Mouse (Mus musculus): ENCODE data around the gene Gm44805.

Gm44805 gene

DNA sequence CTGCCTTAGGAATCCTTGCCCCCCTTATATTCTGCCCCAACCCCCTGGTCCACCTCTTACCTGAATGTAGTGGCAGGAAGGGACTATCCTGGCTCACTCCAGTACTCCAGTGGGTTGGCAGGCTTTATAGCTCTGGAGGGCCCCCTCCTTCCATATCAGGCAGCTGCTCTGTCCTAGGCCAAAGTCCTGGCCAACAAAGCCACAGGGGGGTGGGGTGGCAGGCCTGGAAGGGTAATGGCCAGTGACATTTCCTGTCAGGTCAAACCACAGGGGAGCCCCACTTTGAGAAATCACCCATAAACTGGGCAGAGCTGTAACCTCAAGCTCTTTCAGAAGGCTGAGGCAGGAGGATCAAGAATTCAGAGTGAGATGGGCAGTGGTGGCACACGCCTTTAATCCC is 4.6 kb downstream of the Gm44805 start:
- DNase-seq (ENCODE audit: low read depth) = no peak

- no peak for DNase-seq (ENCODE audit: low read depth)
Observed at GRCm38 (mm10) chr7:19675824-19676223, 5.4 kb downstream of the Gm44805 start.

DNA sequence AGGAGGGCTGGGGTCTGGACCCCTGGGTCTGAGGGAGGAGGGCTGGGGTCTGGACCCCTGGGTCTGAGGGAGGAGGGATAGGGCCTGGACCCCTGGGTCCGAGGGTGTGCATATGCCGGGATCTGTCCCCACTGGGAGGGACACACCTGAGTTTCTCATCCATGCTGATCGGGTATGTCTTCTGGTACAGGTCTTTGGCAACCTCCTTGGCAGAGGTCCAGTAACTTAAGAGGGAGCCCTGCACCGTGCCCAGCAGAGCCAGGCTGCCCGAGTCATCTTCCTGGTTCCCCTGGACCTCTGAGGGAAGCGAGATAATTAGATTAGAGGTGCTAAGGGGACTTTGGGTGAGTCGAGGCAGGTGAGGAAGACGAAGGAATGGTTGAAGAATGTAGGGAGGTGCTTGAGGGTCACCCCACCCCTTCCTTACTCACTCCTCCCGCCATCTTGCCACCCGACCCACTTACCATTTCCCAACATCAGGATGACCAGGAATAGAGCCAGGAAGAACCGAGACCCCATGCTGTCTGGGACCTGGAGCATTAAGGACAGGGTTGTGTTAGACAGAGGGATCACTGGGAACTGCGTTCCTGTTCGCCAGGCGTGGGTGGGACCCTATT is 8.0 kb downstream of the Gm44805 start:
- DNase-seq (ENCODE audit: low read depth) = no peak

GRCm38 (mm10) chr7:19671511-19671910 is 9.7 kb downstream of the Gm44805 start:
- no peak for DNase-seq (ENCODE audit: low read depth)

GRCm38 (mm10) chr7:19668947-19669721 is 12.1 kb downstream of the Gm44805 start:
- DNase-seq (ENCODE audit: low read depth) = peak; percentile 94

GRCm38 (mm10) chr7:19667434-19667833 is 13.8 kb downstream of the Gm44805 start:
- DNase-seq (ENCODE audit: low read depth) = no peak

DNA sequence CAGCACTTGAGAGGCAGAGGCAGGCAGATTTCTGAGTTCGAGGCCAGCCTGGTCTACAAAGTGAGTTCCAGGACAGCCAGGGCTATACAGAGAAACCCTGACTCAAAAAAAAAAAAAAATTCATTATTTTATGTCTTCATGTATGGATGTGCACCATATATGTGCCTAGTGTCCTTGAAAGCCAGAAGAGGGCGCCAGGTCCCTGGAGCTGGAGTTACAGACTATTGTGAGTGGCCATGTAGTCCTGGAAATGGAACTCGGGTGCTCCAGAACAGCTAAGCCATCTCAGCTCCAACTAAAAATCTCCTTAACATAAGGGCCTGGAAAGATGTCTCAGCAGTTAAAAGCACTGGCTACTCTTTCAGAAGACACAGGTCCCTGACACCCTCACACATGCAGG is 14.5 kb downstream of the Gm44805 start:
- DNase-seq (ENCODE audit: low read depth) = peak; percentile 40

DNA sequence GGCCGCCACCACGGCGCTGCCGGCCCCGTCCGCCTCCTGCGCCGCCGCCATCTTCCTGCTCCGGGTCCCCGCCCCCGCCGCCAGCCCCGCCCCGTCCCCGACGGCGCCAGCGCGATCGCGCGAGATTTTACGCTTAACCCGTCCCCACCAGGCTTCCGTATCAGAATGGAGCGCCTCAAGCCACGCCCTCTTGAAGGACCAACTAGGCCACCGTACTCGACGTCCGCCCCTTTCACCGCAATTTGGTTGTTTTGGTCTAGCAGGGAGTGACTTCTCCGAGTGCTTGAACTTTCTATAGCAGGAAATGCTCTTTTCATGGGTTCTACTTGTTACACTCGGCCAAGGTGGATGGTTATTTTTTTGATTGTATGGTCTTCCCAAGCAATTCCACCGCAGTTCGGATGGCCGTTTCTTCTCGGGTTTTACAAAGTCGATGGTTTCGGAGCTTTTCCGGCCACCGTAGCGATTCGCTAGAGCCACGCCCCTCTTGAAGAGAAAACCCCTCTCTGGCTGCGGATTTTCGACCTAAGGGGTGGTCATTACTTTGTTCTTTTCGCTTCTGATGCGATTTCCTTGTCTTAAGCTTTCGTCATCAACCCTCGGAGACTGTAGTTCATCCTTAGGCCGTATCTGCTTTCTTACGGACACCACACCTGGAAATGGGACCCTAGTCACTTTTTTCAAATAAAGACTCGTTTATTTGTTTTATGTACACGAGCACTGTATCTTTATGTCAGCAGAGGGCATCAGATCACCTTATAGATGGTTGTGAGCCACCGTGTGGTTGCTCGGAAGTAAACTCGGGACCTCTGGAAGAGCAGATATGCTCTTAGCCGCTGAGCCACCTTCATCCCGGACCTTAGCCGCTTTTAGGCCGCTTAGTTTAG is 16.0 kb downstream of the Gm44805 start, which contains the start of gene Clptm1:
TSS of gene Clptm1 (minus strand) at position 79 of the 887 bp plus-strand sequence.
- peak; percentile 99 for DNase-seq (ENCODE audit: low read depth)

DNA sequence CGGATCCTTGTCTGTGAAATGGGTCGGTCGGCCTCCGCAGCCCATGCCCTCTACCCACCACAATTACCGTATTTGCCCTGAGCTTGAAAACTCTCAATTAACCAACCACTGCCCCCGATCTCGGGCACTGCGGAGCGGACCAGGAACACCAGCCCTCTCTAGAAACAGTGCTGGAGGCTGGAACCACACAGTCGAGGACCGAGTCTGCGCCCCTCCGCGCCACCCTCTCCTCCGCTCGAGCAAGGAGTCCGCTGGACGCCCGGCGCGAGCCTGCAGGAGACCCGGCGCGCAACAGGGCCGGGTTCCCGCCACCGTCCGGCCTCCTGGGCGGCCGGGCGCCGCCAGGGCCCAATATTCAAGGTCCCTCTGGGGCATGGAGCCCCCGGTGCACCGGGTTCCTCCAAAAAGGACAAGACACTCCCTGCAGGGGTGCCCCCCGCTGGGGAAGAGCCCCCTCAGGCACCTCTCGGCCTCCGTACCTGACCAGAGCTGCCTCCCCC is 16.7 kb downstream of the Gm44805 start:
- DNase-seq (ENCODE audit: low read depth) = no peak

DNA sequence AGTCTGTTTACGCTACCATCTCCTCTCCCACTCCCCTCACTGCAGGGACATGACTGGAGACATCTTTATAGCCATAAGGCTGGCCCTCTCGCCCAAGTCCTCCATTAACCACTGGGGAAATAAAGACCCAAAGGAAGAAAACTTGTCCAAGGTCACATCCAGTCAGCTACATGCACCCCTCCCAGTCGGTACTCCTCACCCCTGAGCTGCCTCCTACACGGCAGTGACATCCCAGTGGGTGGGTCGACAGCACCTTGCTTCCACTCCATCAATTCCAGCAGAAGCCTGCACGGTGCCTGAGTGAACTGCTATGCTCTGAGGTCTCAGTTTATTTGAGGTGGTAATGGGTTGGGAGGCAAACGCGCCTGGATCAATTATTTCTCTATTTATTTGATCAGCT is 17.3 kb downstream of the Gm44805 start:
- DNase-seq (ENCODE audit: low read depth) = peak; percentile 29

- DNase-seq (ENCODE audit: low read depth) = no peak
Observed at GRCm38 (mm10) chr7:19652614-19653013, 28.6 kb downstream of the Gm44805 start.

DNA sequence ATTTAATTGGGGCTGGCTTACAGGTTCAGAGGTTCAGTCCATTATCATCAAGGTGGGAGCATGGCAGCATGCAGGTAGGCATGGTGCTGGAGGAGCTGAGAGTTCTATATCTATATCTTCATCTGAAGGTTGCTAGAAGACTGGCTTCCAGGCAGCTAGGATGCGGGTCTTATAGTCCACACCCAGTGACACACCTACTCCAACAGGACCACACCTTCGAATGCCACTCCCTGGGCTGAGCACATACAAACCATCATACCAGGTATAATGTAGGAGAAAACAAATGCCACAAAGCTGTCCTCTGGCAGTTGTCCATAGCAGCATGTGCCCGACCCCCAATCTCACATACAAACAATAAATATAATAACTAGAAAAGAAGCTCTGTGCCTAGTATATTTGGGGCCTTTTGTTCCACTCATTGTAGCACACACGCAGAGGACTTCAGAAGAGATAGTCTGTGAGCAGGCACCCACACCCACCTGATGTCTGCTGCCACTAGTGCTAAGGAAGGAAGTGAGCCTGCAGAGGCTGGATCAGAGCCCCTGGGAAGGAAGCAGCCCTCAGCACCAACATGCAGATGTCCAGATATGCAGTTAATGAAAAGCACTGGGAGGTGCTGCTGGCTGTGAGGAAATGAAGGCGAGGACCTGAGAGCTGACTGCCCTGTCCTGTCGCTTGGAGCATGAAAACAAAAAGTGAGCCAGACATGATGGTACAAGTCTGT is 30.0 kb downstream of the Gm44805 start:
- DNase-seq (ENCODE audit: low read depth) = no peak

DNA sequence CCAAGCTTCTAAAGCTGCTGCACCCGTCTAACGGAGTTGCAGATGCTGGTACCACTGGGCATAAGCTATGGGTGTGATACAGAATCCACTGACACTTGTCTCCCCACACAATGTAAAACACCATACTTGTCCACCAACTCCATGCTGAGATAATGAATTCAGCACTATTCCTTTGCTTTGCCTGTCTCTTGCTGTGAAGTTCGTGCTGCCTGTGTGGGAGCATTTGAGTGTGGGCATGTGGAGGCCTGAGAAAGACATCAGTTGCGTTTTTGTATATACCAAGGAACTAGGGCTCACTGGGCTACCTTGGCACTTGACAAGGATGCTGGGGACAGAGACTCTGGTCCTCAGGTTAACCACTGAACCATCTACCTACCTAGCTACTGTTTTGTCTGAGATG is 40.0 kb downstream of the Gm44805 start:
- DNase-seq (ENCODE audit: low read depth) = no peak

- no peak for DNase-seq (ENCODE audit: low read depth)
Observed at GRCm38 (mm10) chr7:19635074-19635827, 46.0 kb downstream of the Gm44805 start.

DNA sequence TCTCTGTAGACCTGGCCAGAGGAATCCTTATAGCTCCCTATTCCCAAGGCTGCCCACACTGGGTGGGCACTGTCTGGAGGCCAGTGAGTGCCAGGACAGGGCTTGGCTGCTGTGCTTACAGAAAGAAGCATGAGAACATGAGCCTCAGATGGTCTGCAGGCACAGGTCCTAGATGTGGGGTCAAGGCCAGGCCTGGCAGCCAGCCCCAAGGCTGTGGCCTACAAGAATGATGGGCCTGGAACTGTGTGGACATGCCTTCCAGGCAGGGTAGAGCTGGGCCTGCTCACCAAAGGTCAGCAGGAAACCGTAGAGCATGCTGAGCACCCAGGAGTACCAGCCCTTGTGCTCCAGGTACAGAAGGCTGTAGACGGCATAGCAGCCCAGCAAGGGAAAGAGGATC is 46.6 kb downstream of the Gm44805 start:
- DNase-seq (ENCODE audit: low read depth) = no peak

- no peak for DNase-seq (ENCODE audit: low read depth)
Observed at GRCm38 (mm10) chr7:19633855-19634254, 47.4 kb downstream of the Gm44805 start.

DNA sequence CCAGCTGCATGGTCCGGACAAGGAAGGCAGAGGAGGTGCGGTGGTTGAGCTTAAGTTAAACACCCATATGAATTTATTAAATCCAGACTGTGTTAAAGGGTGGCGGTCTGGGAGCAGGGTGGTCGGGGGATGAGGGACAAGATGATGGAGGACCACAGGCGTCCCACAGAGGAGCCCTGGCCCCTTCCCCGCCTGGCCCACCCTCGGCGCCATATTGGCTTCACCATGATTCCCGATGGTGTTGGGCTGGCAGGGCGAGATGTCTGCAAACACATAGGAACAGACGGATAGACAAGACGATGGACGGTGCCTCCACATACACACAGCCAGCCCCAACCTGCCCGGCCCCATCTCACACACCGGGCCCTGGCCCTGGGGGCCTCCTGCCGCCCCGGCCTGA is 48.0 kb downstream of the Gm44805 start:
- no peak for DNase-seq (ENCODE audit: low read depth)

DNA sequence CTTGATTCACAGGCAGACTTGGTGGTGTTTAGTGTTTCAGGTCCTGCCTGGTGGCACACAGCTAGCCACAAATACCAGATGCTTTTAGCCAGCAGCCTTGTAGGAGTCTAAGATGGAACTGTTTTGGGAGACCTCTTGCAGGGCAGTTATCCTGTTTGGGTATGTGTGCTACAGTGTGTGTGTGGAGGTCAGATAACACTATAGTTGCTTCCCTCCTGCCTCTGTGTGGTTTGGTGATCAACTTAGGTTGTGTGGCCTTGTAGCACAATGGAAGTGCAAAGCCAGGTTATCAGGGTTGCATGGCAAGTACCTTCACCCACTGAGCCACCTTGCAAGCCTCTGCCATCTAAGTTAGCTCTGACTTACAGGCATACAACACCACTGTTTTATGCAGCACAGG is 48.5 kb downstream of the Gm44805 start:
- DNase-seq (ENCODE audit: low read depth) = no peak

- no peak for DNase-seq (ENCODE audit: low read depth)
Observed at GRCm38 (mm10) chr7:19632275-19632674, 48.9 kb downstream of the Gm44805 start.

- peak; percentile 95 for DNase-seq (ENCODE audit: low read depth)
Observed at GRCm38 (mm10) chr7:19629361-19629734, 51.9 kb downstream of the Gm44805 start, which contains the start of gene Relb. Gene Relb (minus strand): TSS chr7:19629438.

Data from induced T-regulatory cell, adult 2 months (primary cell).